ENCODE assay signal across 9 mouse cellular contexts in genomic region chr7:64001611-64002111, GRCm38 (mm10).
DNase-seq lines count a peak whose midpoint lies in the region; ATAC-seq and TF ChIP-seq lines count a peak whose summit lies in the region.
"Had no signal": no experiment of that assay in that cellular context is flagged by ENCODE, and none has a peak within 500 bp of the region (broad histone marks: within the 10 kb centered on the region; RNA-seq: fewer than 3 reads in every experiment).

No protein-coding gene starts in this region.

- H3K9me3 ChIP-seq in lung, postnatal 0 days (ENCODE audit: low read length): no peaks in the 10 kb centered on the region
- H3K9me3 ChIP-seq: embryonic facial prominence, embryonic 15.5 days had no signal

- no peaks in the 10 kb centered on the region for H3K36me3 ChIP-seq in lung, postnatal 0 days (ENCODE audit: insufficient read depth, low read length)
- H3K36me3 ChIP-seq: embryonic facial prominence, embryonic 15.5 days had no signal

- H3K4me1 ChIP-seq in lung, postnatal 0 days (ENCODE audit: insufficient read depth, low read depth, low read length): peaks cover 15% of the 10 kb centered on the region

- peak; percentile 70 for ATAC-seq in common myeloid progenitor, adult 5-6 weeks (replicated peaks; ENCODE audit: low read depth, poor library complexity, severe bottlenecking)
- peak; percentile 65 for ATAC-seq in lung, postnatal 0 days

- 0 out of 2 replicates have a peak, but pooled peaks have one; percentile 24 for TF ChIP-seq EP300 in lung, postnatal 0 days (IDR thresholded peaks at IDR 0.05)

- no peaks in the 10 kb centered on the region for H3K27me3 ChIP-seq in lung, postnatal 0 days (replicated peaks; ENCODE audit: insufficient read depth, low read length)
- H3K27me3 ChIP-seq: embryonic facial prominence, embryonic 15.5 days had no signal

- TF ChIP-seq CTCF in lung, postnatal 0 days (IDR thresholded peaks at IDR 0.05): no peak

- no peak overlapping the region for H3K9ac ChIP-seq in lung, postnatal 0 days (replicated peaks; ENCODE audit: low read depth)
- H3K9ac ChIP-seq: embryonic facial prominence, embryonic 15.5 days had no signal

- no peak overlapping the region for H3K4me2 ChIP-seq in lung, postnatal 0 days (replicated peaks; ENCODE audit: low read depth, low read length)
- H3K4me2 ChIP-seq: embryonic facial prominence, embryonic 15.5 days had no signal

- WGBS in lung, postnatal 0 days: 42% methylated on average over 9 of the region's 9 CpGs

- no peak overlapping the region for H3K27ac ChIP-seq in lung, postnatal 0 days (ENCODE audit: low read length)
- H3K27ac ChIP-seq: embryonic facial prominence, embryonic 15.5 days had no signal

- DNase-seq in ovary, adult 18-20 months (ENCODE audit: low spot score): peak; percentile 25
- no peak for DNase-seq in ovary, postnatal 10 days (ENCODE audit: low spot score)
- DNase-seq in lung, postnatal 0 days (ENCODE audit: low spot score): peak; percentile 82
- DNase-seq in thymus, postnatal 25 days: peak; percentile 62
- no peak for DNase-seq in gastrocnemius, postnatal 14 days
- DNase-seq in layer of hippocampus, postnatal 10 days (ENCODE audit: low spot score in 2 of 2): no peak
- DNase-seq: left cerebral cortex, postnatal 4 days had no signal

- intact Hi-C loops in gastrocnemius, postnatal 14 days (cut with DNase I; ENCODE audit: low total_unique reads): no loop called here

- H3K4me3 ChIP-seq in lung, postnatal 0 days (ENCODE audit: low read depth, low read length): no peak overlapping the region
- H3K4me3 ChIP-seq: embryonic facial prominence, embryonic 15.5 days had no signal

Comparison
In these comparisons a context has a peak if more than half of its experiments do, and no peak if none do; other contexts are left out.
1. DNase-seq: peak in ovary, adult 18-20 months (single experiment), lung, postnatal 0 days (single experiment) and thymus, postnatal 25 days (single experiment); none in ovary, postnatal 10 days (single experiment), gastrocnemius, postnatal 14 days (single experiment) and layer of hippocampus, postnatal 10 days (0 of 2).